Comparison of ENCODE assay signal across 7 mouse cellular contexts in the genomic region with DNA sequence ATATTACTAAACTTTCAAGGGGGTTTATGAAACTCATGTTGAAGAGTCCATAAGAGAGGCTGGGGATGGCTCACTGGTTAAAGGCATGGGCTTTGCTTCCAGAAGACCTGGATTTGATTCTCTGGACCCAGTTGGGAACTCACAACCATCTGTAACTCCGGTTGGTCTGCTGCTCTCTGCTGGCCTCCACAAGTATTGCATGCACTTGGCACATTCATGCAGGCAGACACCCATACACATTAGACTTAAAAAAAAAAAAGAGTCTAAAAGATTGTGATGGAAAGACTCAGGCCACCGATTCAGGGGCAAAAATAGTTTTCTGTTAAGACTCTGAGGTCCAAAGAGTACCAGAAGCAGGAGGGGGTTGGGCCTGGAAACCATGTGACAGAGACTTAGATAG. TPM values are rescaled to one million over a fixed set of nuclear protein-coding genes. Genes with fewer than 3 reads are reported as not detected.
A peak's percentile ranks its signal among the peaks of the same experiment; 100 is the strongest.
DNase-seq lines count a peak whose midpoint lies in the region; TF ChIP-seq lines count a peak whose summit lies in the region.

No protein-coding gene starts in this region.

- no peak for TF ChIP-seq POLR2A in lung, adult 2 months (IDR thresholded peaks at IDR 0.05; ENCODE audit: borderline replicate concordance, extremely low read depth, low read depth, low read length)

- TF ChIP-seq CTCF in E14TG2a.4 (conservative IDR thresholded peaks at IDR 0.05; ENCODE audit: low read length): peak; percentile 92
- peak; percentile 81 for TF ChIP-seq CTCF in lung, adult 2 months (IDR thresholded peaks at IDR 0.05; ENCODE audit: insufficient read depth, low read length)

- H3K4me3 ChIP-seq in E14TG2a.4 (replicated peaks; ENCODE audit: low read length): no peak overlapping the region
- no peak overlapping the region for H3K4me3 ChIP-seq in lung, adult 2 months (replicated peaks; ENCODE audit: extremely low read depth, low read depth, low read length)

- H3K9me3 ChIP-seq in E14TG2a.4 (ENCODE audit: low read length): no peaks in the 10 kb centered on the region

- peak; percentile 77 for DNase-seq in 416B (ENCODE audit: low read depth)
- DNase-seq in c-Kit-positive CD71-positive TER-119-positive erythroid progenitor cells, embryonic 14.5 days (ENCODE audit: low spot score): peak; percentile 73
- peak; percentile 29 to 45 for DNase-seq in gastrocnemius, adult 8-10 months (ENCODE audit: low spot score in 2 of 2)
- peak; percentile 78 to 85 for DNase-seq in kidney, postnatal 36 days
- peak; percentile 72 for DNase-seq in lung, adult 2 months
- DNase-seq in spleen, adult 12 weeks (ENCODE audit: low spot score): peak; percentile 46

- H3K4me1 ChIP-seq in E14TG2a.4 (replicated peaks; ENCODE audit: low read depth, low read length): peaks cover 32% of the 10 kb centered on the region
- H3K4me1 ChIP-seq in lung, adult 2 months (ENCODE audit: control insufficient read depth, insufficient read depth, low read length): 0 out of 2 replicates have a peak, but pooled peaks cover 3% of the 10 kb centered on the region

- H3K27me3 ChIP-seq in E14TG2a.4 (ENCODE audit: insufficient read depth, low read length): no peaks in the 10 kb centered on the region

- 28% methylated on average over 2 of the region's 2 CpGs for WGBS in lung, adult 2 months

- H3K36me3 ChIP-seq in E14TG2a.4 (ENCODE audit: insufficient read depth, low read length): peaks cover 96% of the 10 kb centered on the region

RNA-seq across cellular contexts. Expression of a gene that starts 8.1 kb away (rescaled TPM):
- 1 to 10 TPM; 2.5 to 6.0 (median 4.2) TPM for total RNA-seq in gastrocnemius, adult 8-10 months (2022)
- polyA plus RNA-seq in lung, adult 2 months (2012; rRNA removed): 80.2 and 117 TPM in 2 replicates

RNA-seq across cellular contexts. Expression of a gene that starts 13.0 kb away (rescaled TPM):
- total RNA-seq in gastrocnemius, adult 8-10 months (2022): 10 to 100 TPM; 74.3 to 86.5 (median 83.2) TPM
- 70.0 and 74.4 TPM in 2 replicates for polyA plus RNA-seq in lung, adult 2 months (2012; rRNA removed)

RNA-seq across cellular contexts. Expression of a gene that starts 13.2 kb away (rescaled TPM):
- 1 to 10 TPM; 4.2 to 5.4 (median 4.7) TPM for total RNA-seq in gastrocnemius, adult 8-10 months (2022)
- polyA plus RNA-seq in lung, adult 2 months (2012; rRNA removed): 4.8 and 6.6 TPM in 2 replicates

RNA-seq across cellular contexts. Expression of a gene that starts 49.8 kb away (rescaled TPM):
- not detected for total RNA-seq in gastrocnemius, adult 8-10 months (2022)
- polyA plus RNA-seq in lung, adult 2 months (2012; rRNA removed): 54.8 and 62.8 TPM in 2 replicates
